Mouse (Mus musculus) thymus, adult 2 months (tissue): Measurements from ENCODE around the gene Tgfbrap1. TPM values are rescaled to one million over a fixed set of nuclear protein-coding genes. Genes with fewer than 3 reads are reported as not detected.

ENCODE experiments used
- DNase-seq: peaks from one replicate; pipeline ENCODE4 v3.0.0; 2021
- H3K27ac ChIP-seq: fragments of 200-500 bp; 2 replicates; pipeline ENCODE4 v1.5.1; 2012; ENCODE audit warnings: low read length, control low read depth; ENCODE audit not compliant: control insufficient read depth, insufficient read depth
- H3K27me3 ChIP-seq: fragments of 200-500 bp; 2 replicates; pipeline ENCODE4 v1.6.1; 2012; ENCODE audit warnings: mild to moderate bottlenecking, low read length, moderate library complexity, mixed read lengths; ENCODE audit not compliant: control insufficient read depth, insufficient read depth
- H3K36me3 ChIP-seq: fragments of 200-500 bp; 2 replicates; pipeline ENCODE4 v1.6.1; 2012; ENCODE audit warnings: mild to moderate bottlenecking, low read length, moderate library complexity; ENCODE audit not compliant: control insufficient read depth, insufficient read depth
- H3K4me1 ChIP-seq: fragments of 200-500 bp; replicated peaks from 2 replicates; pipeline ENCODE4 v1.6.1; 2012; ENCODE audit warnings: low read length; ENCODE audit not compliant: control insufficient read depth, insufficient read depth
- H3K4me3 ChIP-seq: fragments of 200-500 bp; 2 replicates; pipeline ENCODE4 v1.5.1; 2012; ENCODE audit warnings: mild to moderate bottlenecking, low read length, control low read depth, moderate library complexity; ENCODE audit not compliant: control insufficient read depth, insufficient read depth
- CTCF ChIP-seq: fragments of 200-500 bp; IDR thresholded peaks from 2 replicates; pipeline ENCODE4 v1.5.1; 2012; ENCODE audit warnings: mild to moderate bottlenecking, control low read depth, low read length, moderate library complexity, borderline replicate concordance; ENCODE audit not compliant: control insufficient read depth, poor library complexity, insufficient read depth; ENCODE audit errors: extremely low read depth
- POLR2A ChIP-seq: fragments of 200-500 bp; IDR thresholded peaks from 2 replicates; pipeline ENCODE4 v1.6.1; 2012; ENCODE audit warnings: mild to moderate bottlenecking, low read length, control low read depth, moderate library complexity; ENCODE audit not compliant: control insufficient read depth, poor library complexity, insufficient read depth; ENCODE audit errors: extremely low read depth
- WGBS: fragments of 180-500 bp; shearing (Covaris S2); methylation state at CpG from one replicate; pipeline ENCODE4 v1.1.7; 2018; 5-methylcytosine and 5-hydroxymethylcytosine counted together
- polyA plus RNA-seq: library from polyadenylated mRNA; depleted of rRNA; stranded (reverse); fragments of >200 nt; gene quantifications from 2 replicates; pipeline ENCODE4 v1.2.3, GENCODE M21; 2012; rRNA removed

Tgfbrap1 gene
- polyA plus RNA-seq, 1 experiment, result 22.9 TPM

DNA sequence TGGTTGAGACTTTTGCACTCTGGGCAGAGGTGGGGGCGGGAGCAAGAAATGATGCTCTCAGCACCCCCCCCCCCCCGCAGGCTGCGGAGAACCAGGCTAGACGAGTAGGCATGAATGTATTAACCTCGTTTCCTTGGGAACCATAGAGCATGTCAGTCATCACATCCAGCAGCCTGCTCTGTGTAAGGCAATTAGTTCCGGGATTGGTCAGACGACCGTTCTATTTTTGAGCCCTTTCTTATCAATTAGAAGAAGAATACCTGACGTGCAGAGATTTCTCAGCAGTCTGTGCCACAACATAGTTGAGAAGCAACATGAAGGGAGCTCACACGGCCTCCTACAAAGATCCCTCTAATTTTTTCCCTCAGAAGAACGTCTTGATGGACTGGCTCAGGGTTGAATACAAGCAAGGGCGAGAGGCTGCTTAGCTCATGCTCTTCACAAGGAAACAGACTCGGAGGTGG, 92.4 kb downstream of the Tgfbrap1 start:
- 84% methylated on average over 13 of the region's 13 CpGs for WGBS
- Histone ChIP-seq H3K4me3 (no peak overlapping the region), H3K4me1 (no peaks in the 10 kb centered on the region)

More for the DNA sequence above, 92.4 kb downstream of the Tgfbrap1 start:
- no peak for DNase-seq
- TF ChIP-seq POLR2A (no peak), CTCF (no peak)
- Histone ChIP-seq H3K36me3 (no peaks in the 10 kb centered on the region), H3K27me3 (no peaks in the 10 kb centered on the region), H3K27ac (no peak overlapping the region)

Other genes with a start within 250 kb of the Tgfbrap1 start
- 27.7 and 37.1 TPM in 2 replicates for gene Mrps9, start 247.4 kb downstream of the Tgfbrap1 start, polyA plus RNA-seq
- gene Gpr45, start 145.8 kb downstream of the Tgfbrap1 start, polyA plus RNA-seq, result 0.60 and 2.4 TPM in 2 replicates
- gene AI597479, start 73 bp upstream of the Tgfbrap1 start, polyA plus RNA-seq, result 5.3 and 6.3 TPM in 2 replicates
- gene Fhl2, start 98.3 kb upstream of the Tgfbrap1 start, polyA plus RNA-seq, result 5.5 and 58.9 TPM in 2 replicates